Mouse (Mus musculus): ENCODE measurements around the gene Irf4. TPM values are rescaled to one million over a fixed set of nuclear protein-coding genes. Genes with fewer than 3 reads are reported as not detected.

Gene Irf4
- total and polyA plus RNA-seq, 2 experiments = 0.27 to 0.28 TPM

- Histone ChIP-seq H3K9ac (ENCODE audit: low read depth, low read length) (no peak overlapping the region), H3K79me2 (ENCODE audit: control insufficient read depth, insufficient read depth, low read length) (no peaks in the 10 kb centered on the region), H3K36me3 (ENCODE audit: control insufficient read depth, insufficient read depth, low read length) (no peaks in the 10 kb centered on the region), H3K27me3 (ENCODE audit: control insufficient read depth, insufficient read depth, low read length) (no peaks in the 10 kb centered on the region), H3K27ac (replicated peaks; ENCODE audit: insufficient read depth, low read depth, low read length) (no peak overlapping the region), H3K4me1 (ENCODE audit: control insufficient read depth, insufficient read depth, low read length) (no peaks in the 10 kb centered on the region), H3K4me3 (ENCODE audit: insufficient read depth, low read depth, low read length) (no peak overlapping the region)
- 36% methylated on average over 6 of the region's 6 CpGs for WGBS
- no peak for DNase-seq (ENCODE audit: extremely low read depth, low read depth, low spot score)
- TF ChIP-seq POLR2A (IDR thresholded peaks at IDR 0.05; ENCODE audit: extremely low read depth, insufficient read depth, low read length) = no peak
- no peak for TF ChIP-seq CTCF (IDR thresholded peaks at IDR 0.05; ENCODE audit: low read depth, low read length)
Observed at GRCm38 (mm10) chr13:30729245-30729644, 19.8 kb upstream of the Irf4 start.

GRCm38 (mm10) chr13:30730104-30730793 is 18.8 kb upstream of the Irf4 start:
- no peak for DNase-seq (ENCODE audit: extremely low read depth, low read depth, low spot score)

GRCm38 (mm10) chr13:30732709-30733445 is 16.1 kb upstream of the Irf4 start:
- Histone ChIP-seq H3K79me2 (ENCODE audit: control insufficient read depth, insufficient read depth, low read length) (no peaks in the 10 kb centered on the region), H3K36me3 (ENCODE audit: control insufficient read depth, insufficient read depth, low read length) (no peaks in the 10 kb centered on the region), H3K27ac (replicated peaks; ENCODE audit: insufficient read depth, low read depth, low read length) (no peak overlapping the region), H3K4me3 (ENCODE audit: insufficient read depth, low read depth, low read length) (no peak overlapping the region), H3K27me3 (ENCODE audit: control insufficient read depth, insufficient read depth, low read length) (no peaks in the 10 kb centered on the region), H3K4me1 (ENCODE audit: control insufficient read depth, insufficient read depth, low read length) (no peaks in the 10 kb centered on the region), H3K9ac (ENCODE audit: low read depth, low read length) (no peak overlapping the region)
- TF ChIP-seq CTCF (IDR thresholded peaks at IDR 0.05; ENCODE audit: low read depth, low read length) = no peak
- no peak for TF ChIP-seq POLR2A (IDR thresholded peaks at IDR 0.05; ENCODE audit: extremely low read depth, insufficient read depth, low read length)
- 86% methylated on average over 11 of the region's 11 CpGs for WGBS
- no peak for DNase-seq (ENCODE audit: extremely low read depth, low read depth, low spot score)

More at GRCm38 (mm10) chr13:30730104-30730793, 18.8 kb upstream of the Irf4 start:
- H3K36me3 ChIP-seq (ENCODE audit: control insufficient read depth, insufficient read depth, low read length) = no peaks in the 10 kb centered on the region
- no peak overlapping the region for H3K27ac ChIP-seq (replicated peaks; ENCODE audit: insufficient read depth, low read depth, low read length)
- no peaks in the 10 kb centered on the region for H3K79me2 ChIP-seq (ENCODE audit: control insufficient read depth, insufficient read depth, low read length)
- TF ChIP-seq POLR2A (IDR thresholded peaks at IDR 0.05; ENCODE audit: extremely low read depth, insufficient read depth, low read length) (no peak), CTCF (IDR thresholded peaks at IDR 0.05; ENCODE audit: low read depth, low read length) (no peak)
- H3K4me3 ChIP-seq (ENCODE audit: insufficient read depth, low read depth, low read length) = no peak overlapping the region
- no peaks in the 10 kb centered on the region for H3K27me3 ChIP-seq (ENCODE audit: control insufficient read depth, insufficient read depth, low read length)
- no peaks in the 10 kb centered on the region for H3K4me1 ChIP-seq (ENCODE audit: control insufficient read depth, insufficient read depth, low read length)
- H3K9ac ChIP-seq (ENCODE audit: low read depth, low read length) = no peak overlapping the region
- WGBS = 75% methylated on average over 15 of the region's 15 CpGs

GRCm38 (mm10) chr13:30736721-30737120 is 12.3 kb upstream of the Irf4 start:
- TF ChIP-seq POLR2A (IDR thresholded peaks at IDR 0.05; ENCODE audit: extremely low read depth, insufficient read depth, low read length) (no peak), CTCF (IDR thresholded peaks at IDR 0.05; ENCODE audit: low read depth, low read length) (no peak)
- H3K4me3 ChIP-seq (ENCODE audit: insufficient read depth, low read depth, low read length) = no peak overlapping the region
- H3K27me3 ChIP-seq (ENCODE audit: control insufficient read depth, insufficient read depth, low read length) = no peaks in the 10 kb centered on the region
- no peaks in the 10 kb centered on the region for H3K4me1 ChIP-seq (ENCODE audit: control insufficient read depth, insufficient read depth, low read length)
- no peak overlapping the region for H3K27ac ChIP-seq (replicated peaks; ENCODE audit: insufficient read depth, low read depth, low read length)
- no peak for DNase-seq (ENCODE audit: extremely low read depth, low read depth, low spot score)
- no peaks in the 10 kb centered on the region for H3K79me2 ChIP-seq (ENCODE audit: control insufficient read depth, insufficient read depth, low read length)
- WGBS = 89% methylated on average over 5 of the region's 5 CpGs
- no peaks in the 10 kb centered on the region for H3K36me3 ChIP-seq (ENCODE audit: control insufficient read depth, insufficient read depth, low read length)
- H3K9ac ChIP-seq (ENCODE audit: low read depth, low read length) = no peak overlapping the region

DNA sequence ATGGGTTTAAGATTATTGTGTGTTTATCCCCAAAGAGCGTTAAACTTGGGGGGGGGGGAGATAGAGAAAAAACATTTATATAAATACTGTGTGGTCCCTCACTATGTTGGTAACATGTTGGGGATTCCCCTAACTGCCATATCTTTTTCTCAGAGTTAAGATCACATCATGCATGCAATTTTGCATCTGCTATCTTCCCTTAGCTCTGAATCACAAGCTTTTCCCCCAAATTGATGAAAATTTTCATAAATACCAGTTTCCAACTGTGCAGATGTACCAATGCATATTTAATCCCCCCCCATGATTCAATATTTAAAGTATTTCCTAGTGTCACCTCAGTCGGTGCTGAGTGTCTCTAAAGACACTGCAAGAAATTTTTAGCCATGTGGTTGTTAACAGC is 11.8 kb upstream of the Irf4 start:
- H3K27me3 ChIP-seq (ENCODE audit: control insufficient read depth, insufficient read depth, low read length) = no peaks in the 10 kb centered on the region
- TF ChIP-seq CTCF (IDR thresholded peaks at IDR 0.05; ENCODE audit: low read depth, low read length) = no peak
- no peak for TF ChIP-seq POLR2A (IDR thresholded peaks at IDR 0.05; ENCODE audit: extremely low read depth, insufficient read depth, low read length)
- 90% methylated on average over 2 of the region's 2 CpGs for WGBS

More for the DNA sequence above, 11.8 kb upstream of the Irf4 start:
- DNase-seq (ENCODE audit: extremely low read depth, low read depth, low spot score) = no peak
- H3K27ac ChIP-seq (replicated peaks; ENCODE audit: insufficient read depth, low read depth, low read length) = no peak overlapping the region
- H3K9ac ChIP-seq (ENCODE audit: low read depth, low read length) = no peak overlapping the region
- H3K36me3 ChIP-seq (ENCODE audit: control insufficient read depth, insufficient read depth, low read length) = no peaks in the 10 kb centered on the region
- H3K4me1 ChIP-seq (ENCODE audit: control insufficient read depth, insufficient read depth, low read length) = no peaks in the 10 kb centered on the region
- H3K4me3 ChIP-seq (ENCODE audit: insufficient read depth, low read depth, low read length) = no peak overlapping the region
- no peaks in the 10 kb centered on the region for H3K79me2 ChIP-seq (ENCODE audit: control insufficient read depth, insufficient read depth, low read length)
